Mouse (Mus musculus) cerebellum, postnatal 10 days (tissue): ENCODE measurements around the gene Fry.

Experiments used
- DNase-seq, 2 experiments: peaks; one replicate each; pipeline ENCODE4 v3.0.0; 2021; ENCODE audit warnings: mixed read lengths in 2 of 2

Fry gene

DNA sequence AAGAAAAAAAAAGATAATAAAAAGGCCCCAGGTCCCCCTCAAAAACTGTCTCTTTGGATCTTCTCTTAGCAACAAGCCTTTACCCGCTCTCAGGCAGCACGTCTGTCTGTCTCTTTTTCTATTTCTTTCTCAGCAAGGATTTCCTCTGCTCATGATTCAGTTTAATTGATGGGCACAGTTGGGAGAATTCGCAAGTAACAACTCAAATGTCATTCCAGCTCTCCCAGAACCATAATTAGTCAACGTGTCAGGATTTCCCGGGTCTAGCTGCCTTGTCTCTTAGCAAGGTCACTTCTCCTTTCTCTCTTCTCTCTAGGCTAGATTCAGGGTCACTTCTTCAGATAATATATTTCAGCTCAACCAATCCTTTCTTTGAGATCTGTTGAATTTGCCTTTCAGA lies 110.6 kb downstream of the Fry start:
- DNase-seq, result no peak

DNA sequence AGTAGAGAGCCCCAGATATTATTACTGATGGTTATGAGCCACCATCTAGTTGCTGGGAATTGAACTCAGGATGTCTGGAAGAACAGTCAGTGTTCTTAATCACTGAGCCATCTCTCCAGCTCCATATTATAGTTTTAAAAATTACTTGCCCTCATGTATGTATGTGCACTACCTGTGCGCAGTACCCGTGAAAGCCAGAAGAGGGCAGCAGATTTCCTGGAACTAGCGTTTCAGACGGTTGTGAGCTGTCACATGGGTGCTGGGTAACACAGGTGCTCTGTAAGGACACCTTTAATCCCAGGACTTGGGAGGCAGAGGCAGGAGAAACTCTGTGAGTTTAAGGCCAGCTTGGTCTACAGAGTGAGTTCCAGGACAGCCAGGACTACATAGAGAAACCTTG lies 111.3 kb downstream of the Fry start:
- DNase-seq, result no peak

DNA sequence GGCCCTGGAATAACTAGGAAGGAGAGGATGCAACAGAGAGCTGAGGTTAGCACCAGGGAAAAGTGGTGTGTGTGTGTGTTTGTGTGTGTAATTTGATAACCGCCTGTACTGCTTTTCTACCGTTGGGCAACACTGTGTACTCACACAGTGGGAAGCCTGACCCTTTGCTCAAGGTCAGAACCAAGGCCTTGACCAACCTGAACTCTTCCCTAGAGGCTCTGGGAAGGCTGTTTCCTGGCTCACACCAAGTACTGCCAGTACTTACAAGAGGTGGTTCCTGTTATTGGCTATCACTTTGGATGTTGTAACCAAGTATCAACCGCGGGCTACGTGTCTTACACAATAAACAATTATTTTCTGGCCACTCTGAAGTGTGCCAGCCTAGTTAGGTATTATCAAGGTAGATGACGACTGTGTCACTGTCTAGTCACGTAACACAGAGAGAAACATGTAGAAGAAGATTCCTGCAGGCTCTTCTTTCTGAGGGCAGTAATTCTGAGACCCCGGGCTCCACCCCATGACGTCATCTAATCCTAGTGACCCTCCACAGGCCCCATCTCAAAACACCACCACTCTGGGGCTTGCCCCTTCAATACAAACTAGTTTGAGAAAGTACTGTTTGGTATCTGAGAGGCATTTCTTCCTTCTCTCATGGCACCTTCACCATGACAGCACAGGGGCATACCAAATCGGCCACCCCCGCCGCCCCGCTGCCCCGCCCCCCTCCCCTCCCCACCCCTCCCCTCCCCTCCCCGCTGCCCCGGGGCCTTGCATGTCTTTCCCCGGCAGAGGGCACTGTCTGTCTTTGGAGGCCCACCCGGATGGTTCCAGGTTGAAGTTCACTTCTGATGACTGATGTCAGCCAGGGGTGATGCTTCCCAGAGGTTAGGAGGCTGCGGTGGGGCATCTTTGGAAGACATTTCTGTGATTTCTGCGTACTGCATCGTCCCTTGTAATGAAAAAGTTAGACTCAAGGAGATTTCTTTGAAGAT lies 114.0 kb downstream of the Fry start:
- peak; percentile 69 to 75 for DNase-seq

DNA sequence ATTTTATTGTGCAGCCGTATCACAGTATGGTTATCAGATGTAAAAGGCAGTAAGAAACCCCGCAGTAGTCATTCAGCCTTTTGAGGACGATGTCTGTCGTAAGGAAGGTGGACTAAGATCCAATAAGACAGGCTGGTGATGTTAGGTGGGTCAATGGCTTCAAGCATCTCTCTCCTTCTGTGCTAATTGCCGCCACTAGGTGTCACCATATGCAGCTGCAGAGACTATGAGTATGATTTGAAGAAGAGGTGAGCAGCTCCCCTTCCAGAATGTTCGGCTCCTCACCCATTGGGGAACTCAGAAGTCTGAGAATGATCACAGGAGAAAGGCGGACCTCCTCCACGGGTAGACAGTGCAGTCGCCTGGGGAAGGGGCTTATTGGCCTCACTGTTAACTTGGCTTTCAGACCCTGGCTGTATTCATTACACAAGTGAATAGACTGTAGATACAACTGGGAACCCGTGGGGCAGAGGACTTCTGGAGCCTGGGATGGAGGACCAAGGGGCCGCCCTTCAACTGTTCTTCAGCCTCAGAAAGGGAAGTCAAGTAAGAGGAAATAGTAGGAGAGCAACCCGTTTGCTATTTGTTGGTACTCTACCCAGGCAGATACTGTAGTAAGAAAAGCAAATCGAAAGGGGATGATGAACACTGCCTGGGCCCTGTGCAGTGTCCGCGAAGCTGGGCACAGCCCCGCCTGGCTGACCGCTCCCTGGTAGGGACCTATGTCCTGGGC lies 114.9 kb downstream of the Fry start:
- peak; percentile 88 for DNase-seq

DNA sequence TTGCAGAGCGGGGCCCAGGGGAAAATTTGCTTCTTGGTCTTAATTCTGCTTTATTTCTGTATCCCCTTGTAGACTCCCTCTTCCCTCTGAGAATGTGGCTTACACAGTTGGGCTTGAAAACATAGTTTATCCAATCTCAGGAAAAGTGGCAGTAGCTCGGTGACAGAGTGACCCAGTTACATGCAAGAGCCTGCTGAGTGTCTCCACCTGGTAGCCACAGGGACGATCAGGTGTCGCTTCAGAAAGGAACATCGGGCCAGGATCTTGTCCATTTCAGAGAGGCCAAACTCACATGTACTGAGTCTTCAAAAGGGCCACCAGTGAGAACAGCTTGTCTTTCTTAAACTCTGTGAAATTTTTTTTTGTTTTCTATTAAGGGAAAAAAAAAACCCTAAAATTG lies 117.5 kb downstream of the Fry start:
- peak; percentile 47 to 58 for DNase-seq

DNA sequence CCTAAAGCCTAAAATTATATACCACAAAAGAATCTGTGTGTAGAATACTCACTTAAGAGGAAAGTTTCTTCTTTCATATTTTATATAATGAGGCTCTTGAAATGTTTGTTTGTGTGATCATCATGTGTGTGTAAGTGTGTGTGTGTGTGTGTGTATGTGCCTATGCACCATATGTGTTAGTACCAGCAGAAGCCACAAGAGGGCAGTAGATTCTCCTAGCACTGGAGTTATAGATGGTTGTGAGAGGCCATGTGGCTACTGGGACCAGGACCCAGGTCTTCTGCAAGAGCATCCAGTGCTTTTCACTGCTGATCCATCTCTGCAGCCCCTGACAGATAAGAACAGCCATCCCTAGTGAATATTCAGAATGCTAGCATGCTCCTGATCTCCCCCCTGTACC lies 118.2 kb downstream of the Fry start:
- DNase-seq, result peak in 1 of 2 experiments; percentile 41

DNA sequence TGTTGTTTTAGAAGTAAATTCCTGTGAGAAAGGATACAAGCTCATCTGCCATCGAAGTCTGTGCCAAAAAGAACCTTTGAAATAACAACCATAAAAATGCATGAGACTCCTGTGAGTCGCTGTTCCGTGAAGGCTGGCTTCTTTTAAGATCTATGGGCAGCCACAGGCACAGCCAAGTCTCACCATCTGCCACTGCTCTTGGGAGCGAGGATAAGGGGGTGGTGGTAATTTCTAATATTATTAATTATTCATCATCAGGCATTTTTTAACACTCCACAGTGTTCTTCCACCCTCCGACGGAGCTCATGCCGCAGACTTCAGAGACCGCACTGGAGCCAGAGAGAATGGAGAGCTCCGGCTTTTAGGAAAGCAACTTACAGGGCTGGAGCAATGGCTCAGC lies 123.2 kb downstream of the Fry start:
- DNase-seq, result peak; percentile 41 to 52

DNA sequence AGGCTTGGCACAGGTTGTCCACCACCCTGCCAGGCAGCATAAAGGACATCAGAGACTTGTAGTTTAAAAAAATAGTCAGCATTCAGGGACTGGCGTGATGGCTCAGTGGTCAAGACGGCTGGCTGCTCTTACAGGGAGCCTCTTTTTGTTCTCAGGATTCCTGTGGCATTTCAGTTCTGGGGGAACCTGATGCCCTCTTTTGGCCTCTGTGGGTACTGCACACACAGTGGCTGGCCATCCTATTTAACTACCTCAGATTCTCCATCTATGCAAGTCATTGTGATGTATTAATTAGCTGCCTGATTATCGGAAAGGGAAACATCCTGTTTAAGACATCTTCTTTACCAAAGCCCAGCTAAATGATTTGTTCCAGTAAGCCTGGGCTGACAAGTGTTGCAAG lies 128.3 kb downstream of the Fry start:
- DNase-seq, result peak; percentile 53 to 68

DNA sequence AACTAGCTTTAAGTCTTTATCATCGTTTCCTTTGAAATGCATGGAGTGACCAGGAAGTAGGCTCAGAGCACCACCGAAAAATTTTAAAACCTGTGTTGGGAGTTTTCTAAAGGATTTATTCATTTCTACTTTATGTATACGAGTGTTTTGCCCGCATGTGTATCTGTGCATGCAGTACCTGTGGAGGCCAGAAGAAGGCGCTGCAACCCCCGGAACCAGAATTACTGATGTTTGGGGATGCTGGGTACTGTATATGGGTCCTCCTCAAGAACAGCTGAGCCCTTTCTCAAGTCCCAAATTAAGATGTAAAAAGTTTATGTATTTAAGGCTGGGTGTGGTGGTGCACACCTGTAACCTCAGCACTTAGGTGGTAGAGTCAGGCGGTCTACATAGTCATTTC lies 139.3 kb downstream of the Fry start:
- DNase-seq, result no peak

DNA sequence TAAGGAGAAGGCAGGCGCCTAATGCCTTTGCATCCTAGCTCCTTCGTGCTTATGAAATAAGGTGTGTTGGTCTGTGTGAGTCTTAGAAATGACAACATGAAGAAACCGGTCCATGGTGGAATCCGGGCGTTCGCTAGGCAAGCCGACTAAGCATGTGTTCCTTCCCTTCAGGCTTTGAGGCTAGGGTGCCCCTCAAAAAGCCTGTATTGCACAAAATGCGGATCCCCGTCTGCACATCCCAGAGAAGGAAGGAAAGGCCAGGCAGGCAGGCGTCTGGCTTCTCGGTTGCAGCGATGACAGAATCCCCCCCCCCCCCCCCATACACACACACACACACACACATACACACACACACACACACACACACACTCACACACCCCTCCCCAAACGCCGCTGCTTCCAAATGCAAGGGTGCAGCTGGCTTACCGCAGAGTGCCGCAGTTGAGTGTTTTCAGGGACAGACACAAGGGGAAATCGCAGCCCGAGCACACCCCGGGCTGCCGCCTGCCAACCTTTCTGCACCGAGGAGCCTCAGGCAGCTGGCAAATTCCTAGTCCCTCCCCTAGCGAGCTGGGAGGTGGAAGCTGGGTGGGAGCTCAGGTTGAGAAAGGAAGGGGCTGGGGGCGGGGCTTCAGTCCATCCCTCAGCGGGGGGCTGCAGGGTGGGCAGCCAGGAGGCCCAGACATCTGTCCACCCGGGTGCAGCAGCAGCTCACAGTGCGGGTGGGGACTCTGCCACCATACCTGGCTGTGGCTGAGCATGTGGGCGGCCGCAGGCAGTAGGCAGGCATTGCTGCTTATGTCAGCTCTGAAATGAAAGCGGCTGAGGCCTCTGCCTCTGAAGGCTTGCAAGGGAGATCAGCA lies 141.0 kb downstream of the Fry start:
- DNase-seq, result peak; percentile 92

DNA sequence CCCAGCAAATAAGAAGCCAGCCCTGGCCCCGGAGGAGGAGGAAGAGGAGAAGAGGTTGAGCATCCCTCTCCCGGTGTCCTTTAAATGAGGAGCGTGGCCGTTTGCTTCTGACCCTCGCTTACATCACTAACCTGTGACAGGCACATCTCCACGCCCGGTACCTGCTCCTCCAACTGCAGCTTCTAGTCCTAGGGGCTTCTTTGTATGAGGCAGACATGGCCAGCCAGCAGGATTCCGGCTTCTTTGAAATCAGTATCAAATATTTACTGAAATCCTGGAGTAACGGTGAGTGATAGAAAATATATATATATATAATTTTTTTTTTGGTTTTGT lies 141.6 kb downstream of the Fry start:
- no peak for DNase-seq

DNA sequence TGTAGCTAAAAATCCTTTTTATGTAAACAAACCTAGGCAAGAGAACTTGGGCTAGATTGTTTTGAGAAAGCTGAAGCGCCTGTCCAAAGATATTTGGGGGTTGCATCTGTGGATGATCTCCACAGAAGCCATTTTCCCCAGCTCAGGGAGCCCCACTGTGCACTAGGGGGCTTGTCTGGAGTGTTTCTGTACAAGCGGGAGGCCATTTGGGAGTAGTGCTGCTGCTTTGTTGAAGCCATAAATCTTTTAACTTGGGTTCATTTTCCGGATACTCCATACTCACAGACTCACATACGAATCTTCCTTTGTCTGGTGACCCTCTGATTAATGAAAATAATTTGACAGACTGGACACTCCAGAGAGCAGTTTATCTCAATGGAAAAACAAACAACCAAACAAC lies 142.9 kb downstream of the Fry start:
- no peak for DNase-seq

DNA sequence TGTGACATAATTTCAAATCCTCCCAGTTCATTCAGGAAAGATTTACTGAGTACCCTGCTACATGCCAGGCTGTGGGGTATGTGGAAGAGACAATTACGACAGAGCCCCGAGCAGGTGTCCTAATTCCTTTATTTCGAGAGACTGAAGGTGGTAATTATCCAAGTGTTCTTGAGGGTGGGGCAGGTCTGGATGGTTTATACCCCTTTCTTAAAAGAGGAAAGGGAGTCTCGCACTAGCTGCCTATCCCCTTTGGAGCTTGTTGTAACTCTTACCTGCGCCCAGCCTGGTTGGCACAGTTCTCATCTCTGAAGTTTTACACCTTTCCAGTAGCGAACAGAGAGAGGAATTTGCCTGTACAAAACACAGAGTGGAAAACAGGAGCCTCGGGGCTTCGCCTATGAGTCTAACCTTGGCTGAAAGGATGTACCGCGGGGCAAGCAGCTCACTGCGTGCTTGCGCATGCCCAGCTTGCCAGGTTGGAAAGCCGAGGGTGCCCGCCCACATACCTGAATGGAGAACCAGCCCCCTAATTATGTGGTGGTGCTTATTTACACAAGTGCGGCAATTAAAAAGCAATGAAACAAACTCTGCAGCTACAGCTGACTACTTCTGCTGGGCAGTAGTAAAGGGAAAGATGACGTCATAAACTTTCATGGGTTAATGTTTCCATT lies 143.7 kb downstream of the Fry start:
- peak in 1 of 2 experiments; percentile 42 for DNase-seq

DNA sequence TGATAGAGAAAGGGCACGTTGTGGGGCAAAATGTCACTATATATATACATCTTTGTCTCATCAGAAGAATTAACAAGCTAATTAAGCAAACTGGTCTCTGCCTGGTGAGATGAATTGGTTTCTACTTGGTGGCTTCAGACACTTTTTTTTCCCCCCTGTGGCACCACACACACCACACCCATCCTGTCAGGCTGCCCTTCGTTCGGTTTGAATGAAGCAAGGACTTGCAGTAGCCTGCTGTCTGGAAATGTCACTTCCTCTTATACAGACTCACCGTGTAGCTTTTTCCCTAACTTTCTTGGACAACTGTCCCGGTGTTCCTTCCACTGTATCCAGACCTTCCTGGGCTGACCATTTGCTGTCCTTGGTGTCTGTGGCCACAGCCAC lies 144.3 kb downstream of the Fry start:
- no peak for DNase-seq

DNA sequence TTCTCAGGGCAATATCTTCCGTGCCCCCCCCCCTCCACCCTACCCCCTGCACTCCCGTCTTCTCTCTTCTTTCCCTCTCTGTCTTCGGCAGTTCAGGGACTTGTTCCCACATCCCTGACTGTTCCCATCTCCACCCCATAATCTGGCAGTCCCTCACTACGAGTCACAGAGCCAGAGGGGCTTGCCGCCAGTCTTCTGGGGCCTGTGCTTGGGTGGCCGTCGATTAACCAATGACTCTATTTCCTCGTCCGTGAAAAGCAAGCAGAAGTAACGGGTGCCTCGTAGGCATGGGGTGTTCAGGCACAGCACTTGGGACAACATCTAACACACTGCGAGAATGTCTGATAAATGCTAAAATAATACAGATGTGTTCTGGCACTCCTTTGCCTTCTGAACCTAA lies 144.7 kb downstream of the Fry start:
- peak; percentile 28 to 39 for DNase-seq

DNA sequence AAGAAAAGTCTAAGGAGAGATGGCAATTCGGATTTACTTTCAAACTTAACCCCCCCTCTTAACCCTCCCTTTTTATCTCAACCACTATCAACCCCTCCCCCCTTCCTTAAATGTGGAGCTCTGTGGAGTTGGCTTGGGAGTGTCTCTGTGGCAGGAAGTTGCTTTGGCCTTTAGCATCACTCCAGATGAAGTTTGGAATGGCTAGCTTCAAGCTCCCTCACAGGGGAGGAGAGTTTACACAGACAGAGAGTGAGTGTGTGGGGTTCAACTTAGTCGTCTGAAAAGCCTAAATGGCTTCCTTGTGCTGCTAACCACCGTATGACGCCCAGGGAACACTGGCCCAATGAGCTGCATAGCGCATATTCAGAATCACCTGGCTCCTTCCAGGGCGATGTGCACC lies 145.2 kb downstream of the Fry start:
- no peak for DNase-seq

DNA sequence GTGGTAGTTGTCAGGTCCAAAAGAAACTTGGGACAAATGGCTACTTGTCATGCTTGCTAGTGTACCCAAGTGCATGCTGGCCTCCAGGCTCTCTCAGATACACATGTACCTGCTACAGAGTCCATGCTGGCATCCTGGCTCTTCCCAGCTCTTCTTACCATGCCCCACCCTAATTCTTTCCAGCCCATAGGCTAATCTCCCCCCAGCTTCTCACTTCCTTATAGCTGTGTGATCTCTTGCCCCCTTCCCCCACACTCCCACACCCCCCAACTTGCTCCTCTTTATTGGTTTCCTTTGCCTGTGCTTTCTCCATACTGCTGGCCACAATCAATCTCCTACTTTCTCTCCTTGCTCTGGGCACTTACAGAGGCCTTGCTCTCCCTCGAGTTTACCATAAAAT lies 146.6 kb downstream of the Fry start:
- DNase-seq, result no peak

DNA sequence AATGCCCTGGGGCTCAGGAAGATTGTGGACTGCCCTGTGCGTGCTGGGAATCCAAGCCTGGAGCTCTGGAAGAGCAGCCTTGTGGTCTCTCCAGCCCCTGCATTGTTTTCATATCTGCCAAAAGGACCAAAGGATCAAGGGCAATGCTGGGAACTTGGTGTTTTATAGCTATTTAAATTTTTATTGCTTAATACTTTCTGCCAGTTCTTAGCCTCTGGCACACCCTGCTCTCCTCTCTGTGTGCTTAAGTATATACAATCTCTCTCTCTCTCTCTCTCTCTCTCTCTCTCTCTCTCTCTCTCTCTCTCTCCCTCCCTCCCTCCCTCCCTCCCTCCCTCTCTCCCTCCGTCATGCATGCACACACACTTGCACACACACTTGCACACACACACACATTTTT lies 147.5 kb downstream of the Fry start:
- no peak for DNase-seq

DNA sequence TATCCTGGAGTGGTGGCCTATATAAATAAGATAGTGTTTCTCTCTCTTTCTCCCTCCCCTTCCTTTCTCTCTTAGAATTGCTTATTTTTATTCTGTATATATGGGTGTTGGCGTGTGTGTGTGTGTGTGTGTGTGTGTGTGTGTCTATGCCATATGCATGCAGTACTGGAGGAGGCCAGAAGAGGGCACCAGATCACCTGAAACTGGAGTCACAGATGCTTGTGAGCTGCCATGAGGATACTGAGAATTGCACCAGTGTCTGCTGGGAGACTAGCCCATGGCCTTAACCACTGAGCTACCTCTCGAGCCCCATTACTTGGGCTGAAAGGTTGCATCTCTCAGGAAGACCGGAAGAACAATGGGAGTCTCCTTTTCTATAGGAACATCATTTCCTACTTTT lies 149.8 kb downstream of the Fry start:
- DNase-seq, result peak in 1 of 2 experiments; percentile 50

DNA sequence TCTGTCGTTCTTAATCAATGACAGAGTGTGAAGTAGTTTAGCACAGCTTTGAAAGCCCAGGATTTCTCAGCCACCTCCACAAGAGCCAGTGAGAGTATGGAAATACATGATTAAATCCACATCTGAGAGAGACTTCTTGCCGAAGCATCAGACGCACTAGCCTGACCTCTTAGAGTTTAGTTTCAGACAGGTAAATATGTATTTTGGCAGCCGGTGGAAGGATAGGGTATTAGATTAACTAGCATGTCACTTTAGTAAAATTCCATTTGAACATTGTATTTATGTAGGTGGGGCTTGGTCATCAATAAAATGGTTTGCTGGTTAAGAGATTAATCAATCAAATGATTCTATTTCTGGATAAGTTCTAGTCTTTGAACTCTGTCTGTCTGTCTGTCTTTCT lies 152.0 kb downstream of the Fry start:
- no peak for DNase-seq

DNA sequence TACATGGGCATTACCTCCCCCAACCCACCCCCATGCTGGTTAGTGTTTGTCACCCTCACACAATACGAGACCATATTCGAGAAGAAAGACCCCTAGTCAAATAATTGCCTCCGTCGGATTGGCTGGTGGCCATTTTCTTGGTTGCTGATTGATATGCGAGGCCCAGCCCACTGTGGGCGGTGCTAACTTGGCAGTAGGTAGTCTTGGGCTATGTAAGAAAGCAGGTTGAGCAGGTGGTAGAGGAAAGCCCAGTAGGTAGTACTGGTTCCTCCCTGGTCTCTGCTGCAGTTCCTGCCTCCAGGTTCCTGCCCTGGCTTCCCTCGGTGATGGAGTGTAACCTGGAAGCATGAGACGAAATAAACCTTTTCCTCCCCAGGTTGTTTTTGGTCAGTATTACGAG lies 153.7 kb downstream of the Fry start:
- no peak for DNase-seq

DNA sequence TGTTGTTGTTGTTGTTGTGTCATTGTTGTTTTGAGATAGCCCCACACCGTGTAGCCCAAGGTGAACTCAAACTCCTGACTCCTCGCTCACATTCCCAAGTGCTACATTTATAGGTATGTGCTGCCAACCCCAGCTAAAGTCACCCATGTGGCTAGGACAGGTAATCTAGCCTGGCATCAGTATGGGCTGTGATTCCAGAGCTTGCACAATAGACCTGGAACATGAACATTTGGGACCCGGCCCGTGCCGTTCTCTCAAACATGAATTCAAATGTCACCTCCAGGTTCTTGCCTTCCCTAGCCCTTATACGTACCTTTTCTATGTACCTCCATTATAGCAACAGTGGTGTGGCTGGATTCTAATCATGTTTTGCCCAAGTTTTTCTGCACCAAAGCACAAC lies 156.9 kb downstream of the Fry start:
- DNase-seq, result no peak

DNA sequence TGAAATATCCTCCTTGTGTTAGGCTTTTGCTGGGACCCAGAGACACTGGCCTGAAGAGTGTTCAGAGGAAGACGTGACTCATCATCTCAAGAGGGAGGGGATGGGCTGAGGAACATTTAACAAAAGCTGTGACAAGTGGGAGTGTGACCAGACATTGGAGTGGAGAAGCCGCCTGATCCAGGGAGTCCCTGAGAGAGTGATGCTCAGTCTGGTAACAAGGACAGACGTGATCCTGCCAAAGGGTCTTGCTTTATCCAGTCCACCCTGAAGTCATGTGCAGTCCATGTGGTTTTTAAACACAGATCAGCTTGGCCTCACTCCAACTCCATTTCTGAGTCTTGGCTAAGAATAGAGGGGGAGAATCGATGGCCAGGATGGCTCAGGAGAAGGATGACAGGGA lies 158.2 kb downstream of the Fry start:
- peak; percentile 78 to 79 for DNase-seq
